Mouse (Mus musculus) brain, embryonic 14.5 days (tissue): ENCODE results near the gene Gtf2ird1.

Experiments
- CTCF ChIP-seq: fragments of 200-500 bp; IDR thresholded peaks from 2 replicates; pipeline ENCODE4 v1.5.1; 2012; ENCODE audit warnings: inconsistent platforms, mild to moderate bottlenecking, moderate library complexity, borderline replicate concordance; ENCODE audit not compliant: insufficient read depth, insufficient read length; ENCODE audit errors: extremely low read depth
- POLR2A ChIP-seq: fragments of 200-500 bp; IDR thresholded peaks from 2 replicates; pipeline ENCODE4 v1.6.1; 2012; ENCODE audit warnings: mild to moderate bottlenecking, inconsistent platforms, borderline replicate concordance; ENCODE audit not compliant: poor library complexity, insufficient read depth, insufficient read length, severe bottlenecking; ENCODE audit errors: extremely low read depth

DNA sequence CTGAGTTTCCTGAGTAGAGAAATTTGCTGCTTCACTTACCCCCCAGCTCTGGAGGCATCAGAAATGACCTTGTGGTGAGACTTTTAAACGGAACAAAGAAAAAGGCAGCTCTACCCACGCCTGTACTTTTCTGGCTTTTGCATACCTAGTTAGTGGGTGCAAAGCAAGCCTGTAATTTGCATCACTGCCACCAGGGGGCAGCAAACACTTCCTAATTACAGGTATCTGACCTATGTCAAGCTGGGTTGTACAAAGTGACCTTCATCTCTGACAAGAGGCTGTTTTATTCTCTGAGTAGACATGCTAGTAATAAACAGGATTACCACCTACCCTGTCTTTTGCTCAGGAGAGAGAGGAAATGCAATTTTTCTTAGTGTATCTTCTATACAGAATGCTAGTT, 71.4 kb downstream of the Gtf2ird1 start:
- TF ChIP-seq POLR2A (no peak), CTCF (peak; percentile 78; the same call in 1 of the 2 replicates)
